Mouse (Mus musculus) liver, adult 2 months (tissue): ENCODE measurements around the gene Slc5a1.

Source experiments
- CTCF ChIP-seq: fragments of 200-500 bp; IDR thresholded peaks from 2 replicates; pipeline ENCODE4 v1.5.1; 2011; ENCODE audit warnings: low read depth, low read length, control low read depth
- POLR2A ChIP-seq: fragments of 200-500 bp; IDR thresholded peaks from 2 replicates; pipeline ENCODE4 v1.6.1; 2011; ENCODE audit warnings: low read length, control low read depth; ENCODE audit not compliant: insufficient read depth; ENCODE audit errors: extremely low read depth

- TF ChIP-seq CTCF (no peak), POLR2A (no peak)
Measured at GRCm38 (mm10) chr5:33208533-33209245, 104.7 kb downstream of the Slc5a1 start.
